Mouse (Mus musculus) kidney, adult 11 months (tissue): ENCODE measurements at regions not wholly inside any gene's neighbourhood (a gene's known extent, or its start where the extent isn't known, plus 50 kb on each side); places are given as distances from the start of the nearest gene placed in this dataset.

Experiments
- DNase-seq: peaks from one replicate; pipeline ENCODE4 v3.0.0; 2022

GRCm38 (mm10) chr11:82668026-82668425 is 96.1 kb downstream of the Cct6b start:
- no peak for DNase-seq

DNA sequence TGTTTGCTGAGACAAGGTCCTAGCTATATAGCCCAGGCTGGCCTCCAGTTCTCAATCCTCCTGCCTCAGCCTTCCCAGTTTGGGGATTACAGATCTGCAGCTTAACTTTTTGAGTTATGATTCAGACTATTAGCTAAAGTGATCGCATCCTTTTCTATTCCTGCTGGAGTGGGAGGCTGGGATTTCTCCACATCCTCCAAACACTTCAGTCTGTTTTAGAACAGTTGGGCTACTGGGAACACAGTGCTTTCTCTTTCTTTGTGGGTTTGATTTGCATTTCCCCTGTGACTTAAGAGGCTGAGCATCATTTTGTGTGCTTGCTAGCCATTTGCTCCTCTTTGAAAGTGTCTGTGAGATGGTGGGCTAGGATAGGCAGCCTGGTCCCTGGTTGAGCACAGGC is 100.0 kb downstream of the Cct6b start:
- no peak for DNase-seq

GRCm38 (mm10) chr11:82662086-82662485 is 102.0 kb downstream of the Cct6b start:
- DNase-seq: no peak

DNA sequence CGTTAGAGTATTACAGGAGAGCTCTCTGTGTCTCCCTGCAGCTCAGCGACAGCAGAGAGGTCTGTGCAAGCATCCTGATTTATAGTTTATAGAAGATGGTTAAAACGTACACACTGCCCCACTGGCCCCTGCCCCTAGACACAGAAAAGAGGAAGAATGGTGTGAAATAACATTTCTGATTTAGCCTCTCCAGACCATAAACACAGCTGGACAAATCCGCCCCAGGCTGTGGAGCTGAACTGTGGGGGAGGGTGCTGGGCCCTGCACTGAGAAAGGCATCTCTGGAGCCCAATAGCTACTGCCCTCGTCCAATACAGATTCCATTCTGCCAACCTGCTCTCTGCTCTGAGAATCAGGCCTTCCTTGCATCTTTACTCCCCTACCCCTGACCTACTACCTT is 112.4 kb downstream of the Cct6b start:
- DNase-seq: no peak

DNA sequence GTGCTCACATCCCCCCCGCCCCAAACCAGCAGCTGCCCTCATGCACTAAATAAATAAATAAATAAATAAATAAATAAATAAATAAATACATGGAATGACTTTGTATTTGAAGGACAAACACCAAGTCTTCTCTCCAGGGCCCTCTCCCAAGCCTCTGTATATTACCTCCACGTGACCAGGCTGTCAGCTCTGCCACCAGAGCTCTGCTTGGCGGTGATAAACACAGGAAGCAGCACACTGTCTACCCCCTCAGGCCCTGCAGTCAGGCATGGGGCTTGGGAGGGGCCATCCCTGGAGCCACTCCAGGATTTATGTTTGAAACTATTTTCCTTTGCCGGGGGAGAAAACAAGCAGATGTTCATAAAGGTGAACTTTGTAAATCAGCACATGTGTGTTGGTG is 125.6 kb downstream of the Cct6b start:
- DNase-seq: no peak

GRCm38 (mm10) chr11:82632191-82632590 is 131.9 kb downstream of the Cct6b start:
- no peak for DNase-seq

DNA sequence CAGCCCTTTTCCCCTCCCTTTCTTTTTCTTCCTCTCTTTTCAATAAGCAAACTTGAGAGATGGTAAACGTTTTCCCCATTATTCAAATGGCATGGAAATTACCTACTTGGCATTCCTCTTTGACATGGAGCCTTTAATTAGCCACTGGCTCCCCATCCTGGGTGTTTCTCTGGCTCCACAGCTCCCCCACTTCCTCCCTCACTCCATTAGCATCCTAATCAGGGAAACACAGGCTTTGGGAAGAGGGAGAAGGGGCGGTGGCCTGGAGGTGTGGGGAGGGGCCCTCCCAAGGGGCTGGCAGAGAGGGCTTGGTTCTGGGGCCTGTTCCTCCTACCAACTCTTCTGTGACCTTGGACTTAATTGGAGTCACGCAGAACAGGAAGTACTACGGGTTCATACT is 132.7 kb downstream of the Cct6b start:
- no peak for DNase-seq

DNA sequence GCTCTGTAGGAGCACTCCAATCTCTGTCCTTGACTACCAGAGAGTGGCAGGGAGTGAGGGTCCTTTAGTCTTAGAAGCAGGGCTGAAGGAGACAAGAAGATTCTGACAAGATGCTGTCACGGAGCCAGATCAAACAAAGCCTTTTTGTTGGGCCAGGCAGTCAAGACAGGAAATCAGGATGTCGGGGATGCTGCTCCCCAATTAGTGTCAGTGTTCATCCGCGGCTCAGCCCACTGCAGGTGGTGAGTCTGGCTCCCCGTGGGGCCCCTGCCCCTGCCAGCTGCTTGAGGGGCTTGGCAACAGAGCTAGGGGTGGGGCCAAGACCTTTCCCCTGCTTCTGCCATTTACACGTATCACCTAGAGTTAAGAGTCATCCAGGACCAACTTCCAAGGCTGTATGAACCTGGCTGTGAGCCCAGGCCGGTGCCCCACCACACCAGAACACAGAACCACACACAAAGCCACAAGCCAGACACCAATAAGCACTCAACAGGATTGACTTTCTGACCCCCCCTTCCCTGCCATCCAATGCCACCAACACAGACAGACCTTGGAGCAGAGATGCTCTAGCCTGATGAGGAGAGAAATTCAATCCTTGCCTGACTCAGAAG is 137.5 kb downstream of the Cct6b start:
- DNase-seq: no peak

- DNase-seq: peak; percentile 9
These were observed 143.1 kb downstream of the Cct6b start for GRCm38 (mm10) chr11:82621061-82621460.

DNA sequence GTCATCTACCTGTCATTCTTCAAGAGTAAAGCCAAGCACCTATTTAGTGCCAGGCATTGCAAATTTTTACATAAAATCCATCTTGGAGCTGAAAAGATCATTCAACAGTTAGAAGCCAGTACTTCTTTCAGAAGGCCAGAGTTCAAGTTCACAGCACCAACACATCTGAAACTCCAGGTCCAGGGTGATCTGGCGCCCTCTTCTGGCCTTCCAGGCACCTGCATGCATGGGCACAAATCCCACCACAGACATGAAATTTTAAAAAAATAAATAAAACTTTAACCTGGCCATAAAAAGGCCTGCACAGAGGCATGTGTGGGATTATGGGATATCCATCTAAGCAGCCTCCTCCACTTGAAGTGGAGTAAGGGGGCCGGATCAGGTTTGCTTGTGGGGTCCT is 144.7 kb downstream of the Cct6b start:
- DNase-seq: no peak

GRCm38 (mm10) chr11:82618457-82618856 is 145.7 kb downstream of the Cct6b start:
- DNase-seq: no peak

DNA sequence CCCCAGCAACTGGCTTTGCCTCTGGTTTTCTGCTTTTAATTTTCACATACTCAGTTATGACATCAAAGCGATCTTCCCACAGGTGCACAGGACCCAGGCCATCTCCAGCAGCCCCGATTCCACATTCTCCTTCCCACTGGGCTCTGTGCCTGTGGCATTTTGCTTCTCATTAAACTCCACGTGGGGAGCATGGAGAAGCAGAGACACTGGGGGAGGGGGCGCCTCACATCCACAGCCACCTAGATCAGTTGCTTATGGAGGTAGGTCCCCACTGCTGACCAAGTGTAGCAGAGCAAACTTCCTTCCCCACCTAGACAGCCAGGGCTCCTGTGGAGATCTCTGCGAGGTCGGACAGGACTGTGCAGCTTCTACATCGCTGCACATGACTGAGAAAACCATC is 147.3 kb downstream of the Cct6b start:
- DNase-seq: no peak

- DNase-seq: no peak
These were observed 149.8 kb downstream of the Cct6b start for GRCm38 (mm10) chr11:82614356-82614755.

DNA sequence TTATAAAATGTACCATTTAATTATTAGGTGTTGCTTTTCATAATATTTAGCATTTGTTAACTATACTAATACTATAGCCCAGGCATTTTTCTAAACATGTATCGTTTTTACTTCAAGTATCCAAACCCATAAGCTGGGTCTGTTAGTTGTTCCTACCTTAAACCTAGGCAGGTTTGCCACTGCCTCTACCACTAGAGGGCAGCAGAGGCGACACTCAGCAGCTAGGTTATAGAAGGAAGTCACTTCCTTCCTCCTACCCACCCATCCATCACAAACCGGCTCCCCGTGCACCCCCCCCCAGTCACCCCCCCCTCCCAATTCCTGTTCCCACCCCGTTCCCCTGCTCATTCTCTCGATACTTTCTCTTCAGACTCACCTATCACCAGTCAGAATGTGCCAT is 150.6 kb downstream of the Cct6b start:
- peak; percentile 46 for DNase-seq

GRCm38 (mm10) chr11:82612026-82612425 is 152.1 kb downstream of the Cct6b start:
- DNase-seq: peak; percentile 17

GRCm38 (mm10) chr11:82608963-82609362 is 155.2 kb downstream of the Cct6b start:
- no peak for DNase-seq

GRCm38 (mm10) chr11:82607661-82608060 is 156.5 kb downstream of the Cct6b start:
- DNase-seq: no peak

GRCm38 (mm10) chr11:82604251-82604835 is 159.8 kb downstream of the Cct6b start:
- DNase-seq: peak; percentile 22

DNA sequence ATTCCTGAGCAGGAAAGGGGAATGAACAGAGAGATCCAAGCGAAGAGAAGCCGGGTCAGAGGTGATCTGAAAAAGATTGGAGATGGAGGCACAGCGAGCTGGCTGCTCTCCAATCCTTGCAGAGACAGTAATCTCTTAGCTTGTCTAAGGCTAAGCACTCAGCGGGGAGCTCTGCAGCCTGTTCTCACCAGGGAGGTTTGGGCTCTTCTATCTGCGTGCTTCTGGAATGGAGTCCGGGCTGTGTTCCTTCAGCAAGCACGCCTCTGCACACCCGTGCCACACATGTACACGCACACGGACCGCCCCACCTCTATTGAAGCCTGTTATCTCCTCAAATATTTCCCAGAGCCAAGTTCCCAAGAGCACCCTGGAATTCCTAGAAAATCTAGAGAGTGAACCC is 161.3 kb downstream of the Cct6b start:
- no peak for DNase-seq

GRCm38 (mm10) chr11:82602250-82602649 is 161.9 kb downstream of the Cct6b start:
- no peak for DNase-seq

DNA sequence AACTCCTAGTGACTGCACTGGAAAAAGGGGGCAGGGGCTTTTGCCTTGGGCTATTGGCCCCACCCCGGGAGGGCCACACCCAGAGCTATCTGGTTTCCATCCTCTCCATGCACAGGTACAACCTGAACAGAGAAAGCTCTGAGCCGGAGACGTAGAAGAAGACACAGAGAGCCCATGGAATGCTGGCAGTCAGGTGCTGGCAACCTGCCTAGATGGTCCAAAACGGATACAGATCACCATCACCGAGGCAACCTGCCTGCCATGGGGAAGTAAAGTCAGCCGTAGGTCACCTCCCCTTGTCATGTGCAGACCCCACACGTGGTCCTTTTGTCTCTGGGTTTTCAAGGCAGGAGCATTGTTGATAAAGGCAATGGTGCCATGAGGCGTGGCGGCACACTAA is 164.0 kb downstream of the Cct6b start:
- no peak for DNase-seq

GRCm38 (mm10) chr11:82597757-82598156 is 166.4 kb downstream of the Cct6b start:
- DNase-seq: no peak

- no peak for DNase-seq
These were observed 167.3 kb downstream of the Cct6b start for GRCm38 (mm10) chr11:82596801-82597200.

DNA sequence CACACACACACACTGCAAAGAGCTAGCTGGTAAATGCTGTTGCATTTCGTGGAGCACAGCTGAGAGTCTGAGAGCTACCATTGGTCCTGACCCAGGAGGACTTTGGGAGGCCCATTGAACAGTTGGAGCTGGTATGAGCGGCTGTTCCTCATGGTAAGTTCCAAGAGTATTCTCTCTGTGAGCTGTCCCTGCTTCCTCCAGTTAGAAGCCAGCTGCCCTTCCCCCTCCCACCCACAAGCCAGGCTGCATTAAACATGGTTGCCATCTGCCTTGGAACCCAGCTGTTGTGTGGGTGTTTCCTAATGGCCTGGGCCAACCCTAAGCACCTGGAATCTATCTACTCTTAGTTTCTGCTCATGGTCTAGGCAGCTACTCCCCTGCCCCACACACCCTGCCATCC is 174.4 kb downstream of the Cct6b start:
- no peak for DNase-seq

DNA sequence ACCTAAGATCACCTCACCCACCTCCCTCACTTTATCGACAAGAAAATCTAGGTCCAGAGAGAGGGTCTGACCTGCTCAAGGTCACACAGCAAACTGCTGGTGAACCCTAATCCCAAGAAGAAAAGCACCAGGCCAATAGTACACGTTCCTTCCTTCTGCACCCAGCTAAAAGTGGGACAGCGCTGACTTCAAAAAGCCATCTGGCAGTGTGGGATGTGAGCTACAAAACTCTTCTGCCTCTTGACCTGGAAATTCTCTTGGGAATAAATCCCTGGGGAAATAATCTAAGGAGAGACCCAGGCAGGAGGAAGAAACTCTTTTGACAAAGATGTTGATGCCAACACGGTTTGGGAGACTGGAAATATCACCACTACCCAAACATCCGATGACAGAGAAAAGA is 175.4 kb downstream of the Cct6b start:
- no peak for DNase-seq
